Mouse (Mus musculus) E14TG2a.4 (cell line): ENCODE measurements around the gene Vgll4.

ENCODE experiments used
- CTCF ChIP-seq: conservative IDR thresholded peaks from 2 replicates; pipeline ENCODE4 v1.5.1; 2014; ENCODE audit warnings: low read length
- NANOG ChIP-seq: IDR thresholded peaks from 2 replicates; pipeline ENCODE4 v1.6.1; 2014; ENCODE audit warnings: borderline replicate concordance, low read length, mixed read lengths
- POU5F1 ChIP-seq: IDR thresholded peaks from 2 replicates; pipeline ENCODE4 v1.6.1; 2014; ENCODE audit warnings: low read length, borderline replicate concordance

DNA sequence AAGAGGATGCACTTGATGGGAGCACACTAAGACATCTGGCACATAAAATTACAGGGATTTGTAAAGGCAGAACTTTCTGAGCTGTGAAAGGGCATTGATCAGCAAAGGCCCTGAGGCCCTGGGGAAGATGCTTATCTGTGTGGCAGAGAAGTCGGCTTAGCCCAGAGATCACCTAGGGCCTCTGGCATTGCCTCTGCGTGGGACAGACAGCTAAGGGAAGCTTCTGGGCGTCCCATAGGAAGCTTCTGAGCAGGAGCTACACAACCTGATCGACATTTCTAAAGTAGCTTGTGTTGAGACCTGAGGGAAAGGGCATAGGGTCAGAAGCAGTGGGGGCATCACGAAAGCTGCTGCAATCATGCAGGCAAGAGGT, 32.9 kb downstream of the Vgll4 start:
- no peak for TF ChIP-seq CTCF
- TF ChIP-seq NANOG = no peak
- no peak for TF ChIP-seq POU5F1
